Mouse (Mus musculus): Measurements from ENCODE around the gene Ift140. TPM values are rescaled to one million over a fixed set of nuclear protein-coding genes. Genes with fewer than 3 reads are reported as not detected.

Gene Ift140
- polyA plus RNA-seq, 1 experiment from 2014 or later = 20.1 TPM

DNA sequence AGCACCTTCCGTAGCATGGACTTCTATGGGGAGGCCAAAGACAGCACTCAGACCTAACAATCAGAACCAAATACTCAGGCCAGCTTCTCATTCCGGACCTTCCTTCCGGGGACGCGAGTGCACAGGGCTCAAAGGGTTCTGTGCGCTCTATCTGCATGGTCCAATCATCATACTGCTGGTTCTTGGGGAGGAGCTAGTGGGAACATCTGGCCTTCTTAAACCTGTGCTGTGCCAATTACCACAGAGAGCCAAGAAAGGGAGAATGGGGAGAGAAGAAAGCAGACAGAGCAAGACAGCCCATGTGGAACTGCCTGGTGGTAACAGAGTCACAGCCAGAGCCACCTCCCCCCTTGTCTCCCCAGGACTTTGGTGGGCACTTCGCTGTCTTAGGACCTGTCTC is 50.7 kb downstream of the Ift140 start:
- no peaks in the 10 kb centered on the region for H3K27me3 ChIP-seq (ENCODE audit: control insufficient read depth, insufficient read depth, low read depth, low read length)
- H3K27ac ChIP-seq (ENCODE audit: low read length) = no peak overlapping the region
- peaks cover 19% of the 10 kb centered on the region for H3K36me3 ChIP-seq (ENCODE audit: control insufficient read depth, insufficient read depth, low read length)
- H3K4me2 ChIP-seq (ENCODE audit: low read length) = no peak overlapping the region
- WGBS = 94% methylated on average over 7 of the region's 7 CpGs
- no peak for ATAC-seq
- no peak overlapping the region for H3K9ac ChIP-seq (ENCODE audit: low read depth, low read length)
- no peaks in the 10 kb centered on the region for H3K4me1 ChIP-seq (ENCODE audit: control insufficient read depth, insufficient read depth, low read length)
- no peak overlapping the region for H3K4me3 ChIP-seq (ENCODE audit: low read depth, low read length)
- no peaks in the 10 kb centered on the region for H3K9me3 ChIP-seq (replicated peaks; ENCODE audit: control insufficient read depth, low read length, poor library complexity, severe bottlenecking)

- Histone ChIP-seq H3K27ac (ENCODE audit: low read length) (no peak overlapping the region), H3K9ac (ENCODE audit: low read depth, low read length) (no peak overlapping the region), H3K4me2 (ENCODE audit: low read length) (no peak overlapping the region), H3K4me3 (ENCODE audit: low read depth, low read length) (no peak overlapping the region), H3K4me1 (ENCODE audit: control insufficient read depth, insufficient read depth, low read length) (no peaks in the 10 kb centered on the region), H3K36me3 (ENCODE audit: control insufficient read depth, insufficient read depth, low read length) (peaks cover 12% of the 10 kb centered on the region; the same call in 1 of the 2 replicates), H3K27me3 (ENCODE audit: control insufficient read depth, insufficient read depth, low read depth, low read length) (no peaks in the 10 kb centered on the region), H3K9me3 (replicated peaks; ENCODE audit: control insufficient read depth, low read length, poor library complexity, severe bottlenecking) (no peaks in the 10 kb centered on the region)
- no peak for ATAC-seq
- WGBS = 84% methylated on average over 8 of the region's 8 CpGs
Observed at GRCm38 (mm10) chr17:25067442-25067851, 51.6 kb downstream of the Ift140 start.

DNA sequence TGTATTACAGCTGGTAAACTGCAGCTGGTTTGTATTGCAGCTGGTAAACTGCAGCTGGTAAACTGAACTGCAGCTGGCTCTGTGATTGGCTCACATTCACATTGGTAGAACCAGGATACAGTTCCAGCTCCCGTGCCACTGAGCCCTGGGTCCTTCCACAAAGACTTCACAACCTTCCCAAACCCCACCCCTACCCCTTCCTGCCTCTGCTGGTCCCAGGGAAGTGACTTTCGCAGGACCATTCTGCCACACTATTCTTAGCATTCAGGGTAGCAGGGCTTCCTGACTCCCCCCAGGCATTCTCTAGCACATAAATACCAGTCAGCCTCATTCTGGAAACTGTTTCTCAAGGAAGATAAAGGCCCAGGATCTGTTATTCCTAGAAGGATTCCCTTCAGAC is 52.8 kb downstream of the Ift140 start:
- Histone ChIP-seq H3K4me1 (ENCODE audit: control insufficient read depth, insufficient read depth, low read length) (no peaks in the 10 kb centered on the region), H3K9me3 (replicated peaks; ENCODE audit: control insufficient read depth, low read length, poor library complexity, severe bottlenecking) (no peaks in the 10 kb centered on the region), H3K36me3 (ENCODE audit: control insufficient read depth, insufficient read depth, low read length) (peaks cover 16% of the 10 kb centered on the region; the same call in 1 of the 2 replicates), H3K9ac (ENCODE audit: low read depth, low read length) (no peak overlapping the region), H3K27me3 (ENCODE audit: control insufficient read depth, insufficient read depth, low read depth, low read length) (no peaks in the 10 kb centered on the region), H3K27ac (ENCODE audit: low read length) (no peak overlapping the region), H3K4me3 (ENCODE audit: low read depth, low read length) (no peak overlapping the region), H3K4me2 (ENCODE audit: low read length) (no peak overlapping the region)
- no peak for ATAC-seq
- WGBS = 79% methylated on average over 2 of the region's 2 CpGs

DNA sequence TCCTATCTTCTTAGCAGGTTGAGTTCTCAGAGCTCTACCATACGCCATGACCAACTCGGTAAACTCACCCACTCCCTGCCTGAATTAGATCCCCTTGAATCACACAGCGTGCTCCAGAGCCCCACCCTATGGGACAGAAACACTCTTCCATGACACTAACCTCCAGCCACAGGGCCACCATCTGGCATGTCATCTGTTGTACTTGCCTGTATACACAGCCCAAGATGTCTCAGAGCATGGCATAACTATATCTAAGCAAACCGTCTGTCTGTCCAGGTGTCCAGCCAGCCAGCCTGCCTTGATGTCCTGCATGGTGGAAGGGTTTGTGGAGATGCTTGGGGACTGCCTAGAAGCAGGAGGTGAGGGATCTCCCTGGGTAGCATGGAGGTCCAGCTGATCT is 61.0 kb downstream of the Ift140 start:
- Histone ChIP-seq H3K4me3 (ENCODE audit: low read depth, low read length) (no peak overlapping the region), H3K27ac (ENCODE audit: low read length) (no peak overlapping the region), H3K4me1 (ENCODE audit: control insufficient read depth, insufficient read depth, low read length) (0 out of 2 replicates have a peak, but pooled peaks cover 4% of the 10 kb centered on the region), H3K9ac (ENCODE audit: low read depth, low read length) (no peak overlapping the region), H3K9me3 (replicated peaks; ENCODE audit: control insufficient read depth, low read length, poor library complexity, severe bottlenecking) (no peaks in the 10 kb centered on the region), H3K27me3 (ENCODE audit: control insufficient read depth, insufficient read depth, low read depth, low read length) (no peaks in the 10 kb centered on the region), H3K36me3 (ENCODE audit: control insufficient read depth, insufficient read depth, low read length) (peaks cover 6% of the 10 kb centered on the region; the same call in 1 of the 2 replicates), H3K4me2 (ENCODE audit: low read length) (no peak overlapping the region)
- WGBS = 93% methylated on average over 4 of the region's 4 CpGs
- ATAC-seq = no peak

GRCm38 (mm10) chr17:25077771-25078372 is 62.0 kb downstream of the Ift140 start:
- Histone ChIP-seq H3K27ac (ENCODE audit: low read length) (peak overlapping the region; percentile 46), H3K4me2 (ENCODE audit: low read length) (peak overlapping the region; percentile 23; the same call in 1 of the 2 replicates), H3K36me3 (ENCODE audit: control insufficient read depth, insufficient read depth, low read length) (peaks cover under 1% of the 10 kb centered on the region; the same call in 1 of the 2 replicates), H3K4me3 (ENCODE audit: low read depth, low read length) (no peak overlapping the region; the same call in 1 of the 2 replicates), H3K9me3 (replicated peaks; ENCODE audit: control insufficient read depth, low read length, poor library complexity, severe bottlenecking) (no peaks in the 10 kb centered on the region), H3K4me1 (ENCODE audit: control insufficient read depth, insufficient read depth, low read length) (0 out of 2 replicates have a peak, but pooled peaks cover 4% of the 10 kb centered on the region), H3K27me3 (ENCODE audit: control insufficient read depth, insufficient read depth, low read depth, low read length) (no peaks in the 10 kb centered on the region), H3K9ac (ENCODE audit: low read depth, low read length) (no peak overlapping the region)
- 66% methylated on average over 13 of the region's 13 CpGs for WGBS
- ATAC-seq = peak; percentile 56

DNA sequence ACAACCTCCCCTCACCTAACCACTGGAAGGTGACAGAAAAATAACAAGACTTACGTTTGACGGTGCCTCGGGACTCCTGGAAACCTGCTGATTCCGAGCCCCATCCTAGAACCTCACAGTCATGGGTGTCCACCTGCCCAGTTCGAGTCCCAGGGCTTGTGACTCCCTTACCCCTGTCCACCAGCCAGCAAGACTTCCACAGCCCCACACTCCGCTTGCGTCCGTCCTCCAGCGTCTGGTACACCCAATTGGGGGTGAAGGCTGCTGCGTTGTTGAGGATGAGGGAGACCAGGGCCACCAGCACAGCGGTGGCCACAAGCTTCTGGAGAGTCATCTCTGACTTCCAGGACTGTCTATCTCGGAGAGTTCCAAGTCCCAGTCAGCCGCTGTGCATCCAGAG is 64.3 kb downstream of the Ift140 start:
- Histone ChIP-seq H3K4me2 (ENCODE audit: low read length) (no peak overlapping the region), H3K4me3 (ENCODE audit: low read depth, low read length) (peak overlapping the region; percentile 23), H3K9ac (ENCODE audit: low read depth, low read length) (no peak overlapping the region), H3K36me3 (ENCODE audit: control insufficient read depth, insufficient read depth, low read length) (no peaks in the 10 kb centered on the region), H3K27ac (ENCODE audit: low read length) (peak overlapping the region; percentile 54; the same call in 1 of the 2 replicates), H3K9me3 (replicated peaks; ENCODE audit: control insufficient read depth, low read length, poor library complexity, severe bottlenecking) (no peaks in the 10 kb centered on the region), H3K4me1 (ENCODE audit: control insufficient read depth, insufficient read depth, low read length) (0 out of 2 replicates have a peak, but pooled peaks cover 4% of the 10 kb centered on the region), H3K27me3 (ENCODE audit: control insufficient read depth, insufficient read depth, low read depth, low read length) (no peaks in the 10 kb centered on the region)
- no peak for ATAC-seq
- WGBS = 92% methylated on average over 13 of the region's 13 CpGs

DNA sequence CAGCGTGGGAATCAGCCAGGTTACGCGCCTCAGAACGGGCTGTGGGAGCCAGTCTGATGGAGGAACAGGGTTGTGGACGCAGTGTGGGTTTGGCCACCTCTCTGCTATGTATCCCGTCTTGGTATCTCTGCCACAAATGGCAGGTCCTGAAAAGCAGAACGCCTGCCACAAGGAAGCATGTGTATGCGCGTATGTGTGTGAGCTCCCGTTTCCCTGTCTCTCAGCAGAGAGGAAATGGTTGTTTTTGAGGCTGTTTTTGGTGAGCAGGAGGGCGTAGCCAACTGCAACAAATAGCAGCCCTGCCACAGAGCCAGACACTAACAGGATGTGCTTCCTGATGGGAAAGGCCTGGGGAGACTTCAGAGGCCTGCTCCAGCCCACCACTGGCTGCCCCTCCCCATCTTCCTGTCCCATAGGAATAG is 65.1 kb downstream of the Ift140 start:
- H3K4me3 ChIP-seq (ENCODE audit: low read depth, low read length) = peak overlapping the region; percentile 23
- no peak for ATAC-seq

GRCm38 (mm10) chr17:25082081-25082847 is 66.4 kb downstream of the Ift140 start:
- no peak overlapping the region for H3K4me3 ChIP-seq (ENCODE audit: low read depth, low read length)

More for the DNA sequence above, 65.1 kb downstream of the Ift140 start:
- Histone ChIP-seq H3K9me3 (replicated peaks; ENCODE audit: control insufficient read depth, low read length, poor library complexity, severe bottlenecking) (no peaks in the 10 kb centered on the region), H3K27me3 (ENCODE audit: control insufficient read depth, insufficient read depth, low read depth, low read length) (no peaks in the 10 kb centered on the region), H3K9ac (ENCODE audit: low read depth, low read length) (no peak overlapping the region), H3K36me3 (ENCODE audit: control insufficient read depth, insufficient read depth, low read length) (no peaks in the 10 kb centered on the region), H3K27ac (ENCODE audit: low read length) (peak overlapping the region; percentile 54; the same call in 1 of the 2 replicates), H3K4me2 (ENCODE audit: low read length) (no peak overlapping the region), H3K4me1 (ENCODE audit: control insufficient read depth, insufficient read depth, low read length) (0 out of 2 replicates have a peak, but pooled peaks cover 4% of the 10 kb centered on the region)
- 89% methylated on average over 11 of the region's 11 CpGs for WGBS

GRCm38 (mm10) chr17:25082887-25083286 is 67.0 kb downstream of the Ift140 start:
- Histone ChIP-seq H3K4me2 (ENCODE audit: low read length) (no peak overlapping the region), H3K36me3 (ENCODE audit: control insufficient read depth, insufficient read depth, low read length) (no peaks in the 10 kb centered on the region; the same call in 1 of the 2 replicates), H3K4me3 (ENCODE audit: low read depth, low read length) (no peak overlapping the region), H3K4me1 (ENCODE audit: control insufficient read depth, insufficient read depth, low read length) (0 out of 2 replicates have a peak, but pooled peaks cover 4% of the 10 kb centered on the region), H3K27me3 (ENCODE audit: control insufficient read depth, insufficient read depth, low read depth, low read length) (no peaks in the 10 kb centered on the region), H3K9me3 (replicated peaks; ENCODE audit: control insufficient read depth, low read length, poor library complexity, severe bottlenecking) (no peaks in the 10 kb centered on the region), H3K9ac (ENCODE audit: low read depth, low read length) (no peak overlapping the region), H3K27ac (ENCODE audit: low read length) (no peak overlapping the region)
- ATAC-seq = no peak
- WGBS = 79% methylated on average over 3 of the region's 3 CpGs

More at GRCm38 (mm10) chr17:25082081-25082847, 66.4 kb downstream of the Ift140 start:
- H3K36me3 ChIP-seq (ENCODE audit: control insufficient read depth, insufficient read depth, low read length) = no peaks in the 10 kb centered on the region
- WGBS = 86% methylated on average over 14 of the region's 14 CpGs
- no peak overlapping the region for H3K9ac ChIP-seq (ENCODE audit: low read depth, low read length)
- 0 out of 2 replicates have a peak, but pooled peaks cover 4% of the 10 kb centered on the region for H3K4me1 ChIP-seq (ENCODE audit: control insufficient read depth, insufficient read depth, low read length)
- no peaks in the 10 kb centered on the region for H3K27me3 ChIP-seq (ENCODE audit: control insufficient read depth, insufficient read depth, low read depth, low read length)
- H3K9me3 ChIP-seq (replicated peaks; ENCODE audit: control insufficient read depth, low read length, poor library complexity, severe bottlenecking) = no peaks in the 10 kb centered on the region
- H3K4me2 ChIP-seq (ENCODE audit: low read length) = no peak overlapping the region
- no peak overlapping the region for H3K27ac ChIP-seq (ENCODE audit: low read length)
- ATAC-seq = no peak

Data from midbrain, embryonic 16.5 days (tissue).